Mouse (Mus musculus): ENCODE measurements around the gene Mroh2a.

GRCm38 (mm10) chr1:88303762-88304161 is 77.0 kb downstream of the Mroh2a start:
- no peak for TF ChIP-seq CTCF (IDR thresholded peaks at IDR 0.05; ENCODE audit: low read depth, low read length)
- no peak for TF ChIP-seq POLR2A (IDR thresholded peaks at IDR 0.05; ENCODE audit: extremely low read depth, insufficient read depth, low read length)

Data from liver, adult 2 months (tissue).